Mouse (Mus musculus): ENCODE results near the gene C530008M17Rik. TPM values are rescaled to one million over a fixed set of nuclear protein-coding genes. Genes with fewer than 3 reads are reported as not detected.
"Not testable (repeated sequence)": the region's sequence is repeated elsewhere in the genome, so short reads cannot be mapped to it uniquely, and the experiment has no call there.

C530008M17Rik gene
- total RNA-seq, 2 experiments from 2014 or later, result 85.4 to 87.6 TPM

- intact Hi-C loops (cut with DNase I), result no loop called here
- DNase-seq (ENCODE audit: low spot score in 2 of 2), result no peak
Observed at GRCm38 (mm10) chr5:76855829-76856600, 199.7 kb downstream of the C530008M17Rik start.

GRCm38 (mm10) chr5:76857103-76858015 is 201.0 kb downstream of the C530008M17Rik start:
- no peak for DNase-seq (ENCODE audit: low spot score in 2 of 2)
- intact Hi-C loops (cut with DNase I), result no loop called here

GRCm38 (mm10) chr5:76858444-76858843 is 202.1 kb downstream of the C530008M17Rik start:
- intact Hi-C loops (cut with DNase I), result no loop called here
- DNase-seq (ENCODE audit: low spot score in 2 of 2), result no peak

GRCm38 (mm10) chr5:76866819-76867218 is 210.5 kb downstream of the C530008M17Rik start:
- intact Hi-C loops (cut with DNase I), result no loop called here
- no peak for DNase-seq (ENCODE audit: low spot score in 2 of 2)

- intact Hi-C loops (cut with DNase I), result no loop called here
- DNase-seq (ENCODE audit: low spot score in 2 of 2), result no peak
Observed at GRCm38 (mm10) chr5:76868693-76869286, 212.5 kb downstream of the C530008M17Rik start.

- DNase-seq (ENCODE audit: low spot score in 2 of 2), result no peak
- intact Hi-C loops (cut with DNase I), result no loop called here
Observed at GRCm38 (mm10) chr5:76869553-76869952, 213.2 kb downstream of the C530008M17Rik start.

- DNase-seq (ENCODE audit: low spot score in 2 of 2), result no peak
- intact Hi-C loops (cut with DNase I), result no loop called here
Observed at GRCm38 (mm10) chr5:76876106-76876758, 219.9 kb downstream of the C530008M17Rik start.

- intact Hi-C loops (cut with DNase I), result no loop called here
Observed at GRCm38 (mm10) chr5:76884107-76884506, 227.8 kb downstream of the C530008M17Rik start.

GRCm38 (mm10) chr5:76887011-76887410 is 230.7 kb downstream of the C530008M17Rik start:
- no peak for DNase-seq (ENCODE audit: low spot score in 2 of 2)
- intact Hi-C loops (cut with DNase I), result no loop called here

More at GRCm38 (mm10) chr5:76884107-76884506, 227.8 kb downstream of the C530008M17Rik start:
- DNase-seq (ENCODE audit: low spot score in 2 of 2), result no peak

GRCm38 (mm10) chr5:76892608-76893007 is 236.3 kb downstream of the C530008M17Rik start:
- no peak for DNase-seq (ENCODE audit: low spot score in 2 of 2)
- intact Hi-C loops (cut with DNase I), result no loop called here

- intact Hi-C loops (cut with DNase I), result no loop called here
- DNase-seq (ENCODE audit: low spot score in 2 of 2), result no peak
Observed at GRCm38 (mm10) chr5:76893084-76893483, 236.8 kb downstream of the C530008M17Rik start.

GRCm38 (mm10) chr5:76902131-76902530 is 245.8 kb downstream of the C530008M17Rik start:
- no peak for DNase-seq (ENCODE audit: low spot score in 2 of 2)
- intact Hi-C loops (cut with DNase I), result no loop called here

- DNase-seq (ENCODE audit: low spot score in 2 of 2), result no peak
- intact Hi-C loops (cut with DNase I), result loop anchor here (2.0 kb wide), 1 partner anchor 46 kb away; the partner anchor contains the start of genes Paics and Ppat
Observed at GRCm38 (mm10) chr5:76904713-76905404, 248.5 kb downstream of the C530008M17Rik start.

GRCm38 (mm10) chr5:76905405-76906154 is 249.3 kb downstream of the C530008M17Rik start, which contains the start of gene Aasdh:
TSS of gene Aasdh (minus strand) at chr5:76905514.
- peak; percentile 95 to 97 for DNase-seq (ENCODE audit: low spot score in 2 of 2)
- intact Hi-C loops (cut with DNase I), result loop anchor here (2.0 kb wide), 1 partner anchor 45 kb away; the partner anchor contains the start of genes Paics and Ppat

- no peak for DNase-seq (ENCODE audit: low spot score in 2 of 2)
- intact Hi-C loops (cut with DNase I), result no loop called here
Observed at GRCm38 (mm10) chr5:76906155-76906499, 249.8 kb downstream of the C530008M17Rik start.

- intact Hi-C loops (cut with DNase I), result no loop called here
- DNase-seq (ENCODE audit: low spot score in 2 of 2), result no peak
Observed at GRCm38 (mm10) chr5:76910807-76911206, 254.5 kb downstream of the C530008M17Rik start.

- DNase-seq (ENCODE audit: low spot score in 2 of 2); intact Hi-C loops (cut with DNase I): not testable (repeated sequence)
Observed at GRCm38 (mm10) chr5:76912522-76912921, 256.2 kb downstream of the C530008M17Rik start.

- intact Hi-C loops (cut with DNase I), result no loop called here
- DNase-seq (ENCODE audit: low spot score in 2 of 2), result no peak
Observed at GRCm38 (mm10) chr5:76922833-76923232, 266.5 kb downstream of the C530008M17Rik start.

All from left cerebral cortex, postnatal 14 days (tissue).